Mouse (Mus musculus) gastrocnemius, adult 18-20 months (tissue): ENCODE results near the gene Olfr983. TPM values are rescaled to one million over a fixed set of nuclear protein-coding genes. Genes with fewer than 3 reads are reported as not detected.

Source experiments
- DNase-seq: peaks from one replicate; pipeline ENCODE4 v3.0.0; 2021; ENCODE audit warnings: low spot score
- long read RNA-seq, 2 experiments: library from polyadenylated mRNA; stranded (forward); transcript quantifications; one replicate each; pipeline ENCODE4 v2.0.0; 2021
- total RNA-seq, 2 experiments: library from RNA; stranded (reverse); gene quantifications; 2 replicates each; pipeline ENCODE4 v1.2.3; 2021

Olfr983 gene
- not detected for total RNA-seq
- long read RNA-seq, experiment 1, result 0 reads
- long read RNA-seq, experiment 2, result 0 reads

GRCm38 (mm10) chr9:40093495-40093894, at the start of gene Olfr983:
Gene Olfr983 (minus strand): TSS chr9:40093595.
- no peak for DNase-seq

DNA sequence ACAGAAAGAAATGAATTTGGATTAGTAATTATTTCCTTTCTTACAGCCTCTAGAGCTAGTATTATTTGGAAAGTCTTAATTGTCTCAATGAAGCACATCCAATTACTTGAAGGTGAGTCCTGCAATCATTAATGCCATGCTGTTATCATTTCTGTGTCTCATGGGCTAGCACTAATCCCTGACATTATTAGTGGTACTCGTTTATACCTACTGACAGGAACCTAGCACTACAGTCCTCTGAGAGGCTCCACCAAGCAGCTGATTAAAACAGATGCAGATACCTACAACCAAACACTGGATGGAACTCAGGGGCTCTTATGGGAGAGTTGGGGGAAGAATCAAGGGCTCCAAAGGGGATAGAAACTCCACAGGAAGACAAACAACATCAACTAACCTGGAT, 48.1 kb upstream of the Olfr983 start:
- no peak for DNase-seq

- no peak for DNase-seq
Observed at GRCm38 (mm10) chr9:40139484-40139883, 46.1 kb upstream of the Olfr983 start.

- no peak for DNase-seq
Observed at GRCm38 (mm10) chr9:40136987-40137688, 43.7 kb upstream of the Olfr983 start.

DNA sequence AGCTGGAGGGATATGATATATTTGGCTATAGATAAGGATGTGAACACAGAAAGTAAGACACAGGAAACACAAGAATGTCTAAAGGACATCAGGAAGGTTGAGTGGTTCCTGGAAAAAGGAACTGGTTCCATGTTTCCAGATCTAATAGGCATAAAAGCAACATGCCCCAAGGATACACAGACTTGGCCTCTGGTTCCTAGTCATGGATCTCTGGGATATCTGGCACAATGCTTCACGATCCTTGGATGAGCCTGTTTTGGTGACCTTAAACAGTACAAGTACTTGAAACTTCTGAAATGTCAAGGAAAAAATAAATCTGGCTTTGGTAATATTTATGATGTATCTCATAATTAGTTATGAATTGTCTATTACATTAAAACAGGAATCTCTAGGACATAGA, 37.2 kb upstream of the Olfr983 start:
- DNase-seq, result no peak

DNA sequence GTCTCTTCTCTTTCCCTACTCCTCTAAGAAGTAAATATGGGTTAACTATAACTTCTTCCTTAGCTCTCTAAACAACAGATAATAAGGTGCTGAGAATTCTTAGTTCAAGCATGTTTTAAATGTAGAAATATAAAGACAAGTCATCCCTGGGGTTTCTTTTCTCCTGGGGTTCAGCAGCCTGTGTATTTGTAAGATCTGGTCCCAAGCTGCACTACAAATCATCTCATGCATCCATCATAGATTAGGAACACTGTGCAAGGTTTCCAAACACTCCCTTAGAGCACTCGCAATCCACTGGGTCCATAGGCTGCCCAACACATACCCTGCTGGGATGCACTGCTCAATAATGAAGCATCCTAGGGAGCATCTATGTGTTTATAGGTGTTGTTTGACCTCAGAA, 36.7 kb upstream of the Olfr983 start, which contains the start of gene Olfr985:
Gene Olfr985 (minus strand): TSS at position 101 of the 400 bp plus-strand sequence.
- no peak for DNase-seq

DNA sequence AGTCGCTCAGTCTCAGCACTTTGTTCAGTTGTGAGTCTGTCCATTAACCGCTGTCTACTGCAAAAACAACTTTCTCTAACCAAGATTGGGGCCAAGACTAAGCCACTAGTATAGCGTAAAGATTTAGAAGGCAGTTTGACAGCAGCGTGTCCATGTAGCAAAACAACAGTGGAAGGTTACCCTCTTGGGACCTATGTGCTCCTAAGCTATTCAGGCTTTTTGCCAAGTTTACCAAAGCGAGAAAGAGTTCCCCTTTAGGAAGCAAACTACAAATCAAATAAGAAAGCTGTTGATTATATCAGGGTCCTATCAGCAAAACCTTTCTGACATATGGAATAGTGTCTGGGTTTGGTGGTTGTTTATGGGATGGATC, 23.9 kb upstream of the Olfr983 start:
- DNase-seq, result no peak

GRCm38 (mm10) chr9:40116645-40117286, 23.4 kb upstream of the Olfr983 start:
- peak; percentile 55 for DNase-seq

DNA sequence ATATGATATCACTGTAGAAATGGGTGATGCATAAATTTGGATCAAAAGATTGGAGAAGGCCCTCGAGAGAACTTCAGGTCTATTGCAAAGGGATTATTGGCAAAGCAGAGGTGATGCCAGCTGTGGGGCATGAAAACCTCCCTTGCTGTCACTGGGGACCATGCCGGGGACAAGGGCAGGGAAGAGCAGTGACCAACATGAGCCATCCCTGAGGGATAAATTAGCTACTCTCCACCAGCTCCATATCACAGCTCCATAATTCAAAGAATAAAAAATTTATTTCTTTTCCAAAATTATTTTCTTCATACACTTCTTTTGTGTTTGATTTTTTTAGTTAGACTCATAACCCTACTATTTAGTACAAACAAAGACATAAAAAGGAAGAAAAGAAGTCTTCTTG, 20.7 kb upstream of the Olfr983 start, which contains the start of gene Olfr984:
Gene Olfr984 (minus strand): TSS at position 101 of the 400 bp plus-strand sequence.
- no peak for DNase-seq

GRCm38 (mm10) chr9:40094769-40095168, 1.4 kb upstream of the Olfr983 start:
- no peak for DNase-seq

GRCm38 (mm10) chr9:40073529-40073928, 19.9 kb downstream of the Olfr983 start, which contains the start of gene Olfr982:
Gene Olfr982 (plus strand): TSS chr9:40073829.
- no peak for DNase-seq

DNA sequence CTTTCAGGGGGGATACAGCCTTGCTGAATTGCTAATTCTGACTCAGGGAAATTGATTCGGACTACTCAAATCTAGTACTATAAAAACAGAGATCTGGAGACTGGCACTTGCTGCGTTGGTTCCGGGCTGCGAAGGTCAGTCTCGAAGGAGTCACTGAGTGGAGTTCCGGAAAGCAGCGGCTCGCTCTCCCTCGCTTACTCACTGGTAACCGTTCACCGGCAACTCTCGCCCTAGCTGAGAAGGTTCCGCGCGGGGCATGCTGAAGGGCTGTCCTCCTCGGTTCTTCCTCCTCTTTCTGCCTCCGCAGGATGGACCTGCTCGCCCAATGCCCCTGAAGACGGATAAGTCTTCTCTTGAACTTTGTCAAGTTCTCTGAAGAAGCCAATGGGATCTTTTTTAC, 43.3 kb downstream of the Olfr983 start:
- no peak for DNase-seq

Other genes starting within 250 kb of the Olfr983 start
- gene Olfr972, start 227.2 kb downstream of the Olfr983 start, total RNA-seq, result not detected
- not detected for gene Olfr229, start 186.3 kb downstream of the Olfr983 start, total RNA-seq
- not detected for gene Olfr974, start 156.1 kb downstream of the Olfr983 start, total RNA-seq
- not detected for gene Olfr975, start 141.5 kb downstream of the Olfr983 start, total RNA-seq
- gene Olfr976, start 132.5 kb downstream of the Olfr983 start, total RNA-seq, result not detected
- not detected for gene Olfr978, start 101.5 kb downstream of the Olfr983 start, total RNA-seq
- gene Olfr979, start 90.1 kb downstream of the Olfr983 start, total RNA-seq, result not detected
- gene Olfr980, start 84.0 kb downstream of the Olfr983 start, total RNA-seq, result not detected
- not detected for gene Olfr981, start 72.1 kb downstream of the Olfr983 start, total RNA-seq
- gene Olfr982, start 19.8 kb downstream of the Olfr983 start, total RNA-seq, result not detected
- not detected for gene Olfr984, start 20.6 kb upstream of the Olfr983 start, total RNA-seq
- gene Olfr985, start 36.6 kb upstream of the Olfr983 start, total RNA-seq, result not detected
- gene Tmem225, start 54.5 kb upstream of the Olfr983 start, total RNA-seq, result not detected
- gene Olfr986, start 87.3 kb upstream of the Olfr983 start, total RNA-seq, result not detected
- 1 to 10 TPM; 1.3 to 1.6 TPM for gene Zfp202, start 98.7 kb upstream of the Olfr983 start, total RNA-seq
- 1 to 10 TPM; 1.1 to 2.3 TPM for gene Scn3b, start 175.6 kb upstream of the Olfr983 start, total RNA-seq